Mouse (Mus musculus) small intestine, adult 2 months (tissue): Measurements from ENCODE around the gene Znrd1.

ENCODE experiments used
- CTCF ChIP-seq: fragments of 200-500 bp; IDR thresholded peaks from 2 replicates; pipeline ENCODE4 v1.5.1; 2012; ENCODE audit warnings: low read depth, mild to moderate bottlenecking, control low read depth, inconsistent platforms, low read length, moderate library complexity, mixed read lengths; ENCODE audit not compliant: insufficient replicate concordance, insufficient read length; ENCODE audit errors: extremely low read depth
- POLR2A ChIP-seq: fragments of 200-500 bp; IDR thresholded peaks from 2 replicates; pipeline ENCODE4 v1.6.1; 2012; ENCODE audit warnings: low read depth, mild to moderate bottlenecking, control low read depth, inconsistent platforms, low read length, moderate library complexity

- peak; percentile 81 for TF ChIP-seq POLR2A
- no peak; the same call in 1 of the 2 replicates for TF ChIP-seq CTCF
Observed at GRCm38 (mm10) chr17:36950981-36951947, 7.1 kb downstream of the Znrd1 start, which contains the start of gene Ppp1r11.
